Mouse (Mus musculus): ENCODE measurements around the gene Ube4b.
A peak's percentile ranks its signal among the peaks of the same experiment; 100 is the strongest.

The Ube4b gene

GRCm38 (mm10) chr4:149395581-149395980, 31.0 kb downstream of the Ube4b start:
- no peak for DNase-seq (ENCODE audit: low spot score in 2 of 2)

GRCm38 (mm10) chr4:149394292-149394691, 32.3 kb downstream of the Ube4b start:
- DNase-seq (ENCODE audit: low spot score in 2 of 2): no peak

GRCm38 (mm10) chr4:149393311-149393995, 33.1 kb downstream of the Ube4b start:
- no peak for DNase-seq (ENCODE audit: low spot score in 2 of 2)

- no peak for DNase-seq (ENCODE audit: low spot score in 2 of 2)
Measured at GRCm38 (mm10) chr4:149392359-149392758, 34.2 kb downstream of the Ube4b start.

GRCm38 (mm10) chr4:149381001-149381400, 45.5 kb downstream of the Ube4b start:
- DNase-seq (ENCODE audit: low spot score in 2 of 2): no peak

GRCm38 (mm10) chr4:149379881-149380280, 46.7 kb downstream of the Ube4b start:
- DNase-seq (ENCODE audit: low spot score in 2 of 2): no peak

- DNase-seq (ENCODE audit: low spot score in 2 of 2): no peak
Measured at GRCm38 (mm10) chr4:149378819-149379218, 47.7 kb downstream of the Ube4b start.

- no peak for DNase-seq (ENCODE audit: low spot score in 2 of 2)
Measured at GRCm38 (mm10) chr4:149376034-149376433, 50.5 kb downstream of the Ube4b start.

GRCm38 (mm10) chr4:149374662-149375061, 51.9 kb downstream of the Ube4b start:
- DNase-seq (ENCODE audit: low spot score in 2 of 2): no peak

- DNase-seq (ENCODE audit: low spot score in 2 of 2): no peak
Measured at GRCm38 (mm10) chr4:149373927-149374326, 52.6 kb downstream of the Ube4b start.

- peak in 1 of 2 experiments; percentile 53 for DNase-seq (ENCODE audit: low spot score in 2 of 2)
Measured at GRCm38 (mm10) chr4:149373431-149373830, 53.1 kb downstream of the Ube4b start.

- DNase-seq (ENCODE audit: low spot score in 2 of 2): no peak
Measured at GRCm38 (mm10) chr4:149365702-149366370, 60.7 kb downstream of the Ube4b start.

GRCm38 (mm10) chr4:149364896-149365295, 61.7 kb downstream of the Ube4b start:
- peak in 1 of 2 experiments; percentile 33 for DNase-seq (ENCODE audit: low spot score in 2 of 2)

GRCm38 (mm10) chr4:149361051-149361450, 65.5 kb downstream of the Ube4b start:
- DNase-seq (ENCODE audit: low spot score in 2 of 2): no peak

GRCm38 (mm10) chr4:149360647-149361046, 65.9 kb downstream of the Ube4b start:
- no peak for DNase-seq (ENCODE audit: low spot score in 2 of 2)

GRCm38 (mm10) chr4:149357982-149358381, 68.6 kb downstream of the Ube4b start:
- no peak for DNase-seq (ENCODE audit: low spot score in 2 of 2)

GRCm38 (mm10) chr4:149354671-149355070, 71.9 kb downstream of the Ube4b start:
- DNase-seq (ENCODE audit: low spot score in 2 of 2): no peak

- no peak for DNase-seq (ENCODE audit: low spot score in 2 of 2)
Measured at GRCm38 (mm10) chr4:149351596-149352150, 74.9 kb downstream of the Ube4b start.

GRCm38 (mm10) chr4:149348963-149349362, 77.6 kb downstream of the Ube4b start:
- DNase-seq (ENCODE audit: low spot score in 2 of 2): no peak

- no peak for DNase-seq (ENCODE audit: low spot score in 2 of 2)
Measured at GRCm38 (mm10) chr4:149345873-149346272, 80.7 kb downstream of the Ube4b start.

GRCm38 (mm10) chr4:149344311-149344710, 82.2 kb downstream of the Ube4b start:
- DNase-seq (ENCODE audit: low spot score in 2 of 2): no peak

GRCm38 (mm10) chr4:149340680-149341079, 85.9 kb downstream of the Ube4b start:
- no peak for DNase-seq (ENCODE audit: low spot score in 2 of 2)

Data from cerebellum, postnatal 4 days (tissue).